Comparison of ENCODE assay signal across 12 mouse cellular contexts in the genomic region with DNA sequence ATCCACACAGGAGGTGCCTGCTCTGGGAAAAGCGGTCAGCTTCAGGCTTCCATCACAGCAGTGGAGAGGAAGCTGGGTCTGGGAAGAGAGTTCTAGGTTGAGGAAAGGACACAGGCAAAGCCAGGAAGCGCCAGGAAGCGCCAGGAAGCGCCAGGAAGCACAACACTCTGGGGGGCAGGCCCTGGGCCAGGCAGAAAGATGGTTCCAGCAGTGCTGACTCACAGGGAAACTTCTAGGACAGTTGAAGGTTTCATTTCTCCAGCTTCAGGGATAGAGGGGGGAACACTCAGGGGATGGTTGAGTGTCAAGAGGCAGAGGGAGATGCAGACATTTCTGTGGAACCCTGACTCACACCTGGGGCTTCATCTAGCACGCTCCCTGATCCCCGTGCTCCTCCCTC. TPM values are rescaled to one million over a fixed set of nuclear protein-coding genes. Genes with fewer than 3 reads are reported as not detected.
DNase-seq lines count a peak whose midpoint lies in the region; ATAC-seq and TF ChIP-seq lines count a peak whose summit lies in the region.
"Had no signal": no experiment of that assay in that cellular context is flagged by ENCODE, and none has a peak within 500 bp of the region (broad histone marks: within the 10 kb centered on the region; RNA-seq: fewer than 3 reads in every experiment).

No protein-coding gene starts in this region.

- intact Hi-C loops in heart, postnatal 25 days (cut with DNase I) = loop anchor here (2.0 to 5.0 kb wide), 2 partner anchors 32 to 33 kb away; no protein-coding TSS in a partner anchor

- H3K4me3 ChIP-seq in forebrain, embryonic 10.5 days = no peak overlapping the region
- no peak overlapping the region for H3K4me3 ChIP-seq in forebrain, embryonic 14.5 days (ENCODE audit: low read depth, low read length)
- peak overlapping the region; percentile 34 for H3K4me3 ChIP-seq in megakaryocyte, embryonic 14.5 days (replicated peaks)
- H3K4me3 ChIP-seq in stomach, postnatal 0 days (ENCODE audit: low read depth, low read length) = no peak overlapping the region
- H3K4me3 ChIP-seq: hindbrain, embryonic 13.5 days; liver, embryonic 15.5 days had no signal

- no peak overlapping the region for H3K4me2 ChIP-seq in forebrain, embryonic 14.5 days (ENCODE audit: low read length)
- no peak overlapping the region for H3K4me2 ChIP-seq in stomach, postnatal 0 days (replicated peaks; ENCODE audit: low read depth)
- H3K4me2 ChIP-seq: hindbrain, embryonic 13.5 days; liver, embryonic 15.5 days had no signal

- 85% methylated on average over 6 of the region's 6 CpGs for WGBS in forebrain, embryonic 10.5 days
- WGBS in forebrain, embryonic 14.5 days = 80% methylated on average over 6 of the region's 6 CpGs
- WGBS in stomach, postnatal 0 days = 82% methylated on average over 6 of the region's 6 CpGs

- H3K27ac ChIP-seq in forebrain, embryonic 10.5 days = peak overlapping the region; percentile 73; the same call in 1 of the 2 replicates
- no peak overlapping the region for H3K27ac ChIP-seq in forebrain, embryonic 14.5 days (ENCODE audit: low read depth, low read length)
- H3K27ac ChIP-seq in stomach, postnatal 0 days (replicated peaks) = peak overlapping the region; percentile 8; the same call in 1 of the 2 replicates
- H3K27ac ChIP-seq: hindbrain, embryonic 13.5 days; liver, embryonic 15.5 days had no signal

- TF ChIP-seq CTCF in stomach, postnatal 0 days (IDR thresholded peaks at IDR 0.05; ENCODE audit: low read depth) = no peak

- no peak for TF ChIP-seq EP300 in stomach, postnatal 0 days (optimal IDR thresholded peaks at IDR 0.05)

- H3K4me1 ChIP-seq in forebrain, embryonic 10.5 days = peaks cover 53% of the 10 kb centered on the region
- peaks cover 12% of the 10 kb centered on the region for H3K4me1 ChIP-seq in forebrain, embryonic 14.5 days (ENCODE audit: control insufficient read depth, insufficient read depth, low read length)
- H3K4me1 ChIP-seq in megakaryocyte, embryonic 14.5 days = peaks cover 81% of the 10 kb centered on the region
- peaks cover 14% of the 10 kb centered on the region for H3K4me1 ChIP-seq in stomach, postnatal 0 days (replicated peaks; ENCODE audit: control insufficient read depth, insufficient read depth)

- H3K27me3 ChIP-seq in forebrain, embryonic 10.5 days (ENCODE audit: poor library complexity, severe bottlenecking) = peaks cover 35% of the 10 kb centered on the region
- no peaks in the 10 kb centered on the region for H3K27me3 ChIP-seq in forebrain, embryonic 14.5 days (replicated peaks; ENCODE audit: control insufficient read depth, insufficient read depth, low read length)
- H3K27me3 ChIP-seq in megakaryocyte, embryonic 14.5 days (replicated peaks) = no peaks in the 10 kb centered on the region
- no peaks in the 10 kb centered on the region for H3K27me3 ChIP-seq in stomach, postnatal 0 days (ENCODE audit: control insufficient read depth, insufficient read depth, low read length)

- DNase-seq in forebrain, embryonic 10.5 days (ENCODE audit: extremely low spot score, low spot score) = no peak
- DNase-seq in forebrain, embryonic 14.5 days (ENCODE audit: low spot score) = no peak
- peak; percentile 46 for DNase-seq in heart, postnatal 25 days (ENCODE audit: low spot score)
- no peak for DNase-seq in stomach, postnatal 0 days (ENCODE audit: low spot score)
- DNase-seq in frontal cortex, postnatal 14 days (ENCODE audit: low spot score in 2 of 2) = no peak
- DNase-seq in thymus, postnatal 4 days = no peak
- DNase-seq: cerebellum, adult 8-10 months; thymus, adult 18-20 months had no signal

- H3K9ac ChIP-seq in forebrain, embryonic 14.5 days (ENCODE audit: low read length) = no peak overlapping the region
- H3K9ac ChIP-seq in stomach, postnatal 0 days (ENCODE audit: low read length) = no peak overlapping the region
- H3K9ac ChIP-seq: hindbrain, embryonic 13.5 days; liver, embryonic 15.5 days had no signal

- no peaks in the 10 kb centered on the region for H3K9me3 ChIP-seq in forebrain, embryonic 10.5 days
- no peaks in the 10 kb centered on the region for H3K9me3 ChIP-seq in forebrain, embryonic 14.5 days (replicated peaks; ENCODE audit: control insufficient read depth, low read length)
- H3K9me3 ChIP-seq in megakaryocyte, embryonic 14.5 days = no peaks in the 10 kb centered on the region
- no peaks in the 10 kb centered on the region for H3K9me3 ChIP-seq in stomach, postnatal 0 days (ENCODE audit: control insufficient read depth, low read length)
- H3K9me3 ChIP-seq: hindbrain, embryonic 13.5 days; liver, embryonic 15.5 days had no signal

- ATAC-seq in forebrain, embryonic 14.5 days = no peak
- ATAC-seq in megakaryocyte, adult 5-6 weeks (ENCODE audit: poor library complexity, severe bottlenecking) = no peak
- no peak for ATAC-seq in stomach, postnatal 0 days (ENCODE audit: low FRiP score, low TSS enrichment)

- no peaks in the 10 kb centered on the region for H3K36me3 ChIP-seq in forebrain, embryonic 10.5 days (replicated peaks)
- H3K36me3 ChIP-seq in forebrain, embryonic 14.5 days (ENCODE audit: control insufficient read depth, insufficient read depth, low read length) = no peaks in the 10 kb centered on the region
- no peaks in the 10 kb centered on the region for H3K36me3 ChIP-seq in megakaryocyte, embryonic 14.5 days (replicated peaks; ENCODE audit: low read length)
- H3K36me3 ChIP-seq in stomach, postnatal 0 days (ENCODE audit: control insufficient read depth, insufficient read depth, low read length) = no peaks in the 10 kb centered on the region
- H3K36me3 ChIP-seq: hindbrain, embryonic 13.5 days; liver, embryonic 15.5 days had no signal

RNA-seq across cellular contexts. Expression of a gene that starts 36.2 kb away (rescaled TPM):
- polyA plus RNA-seq in forebrain, embryonic 10.5 days (2016; fragmentation: Nextera tagmentation; extraction: Ambion mirVana) = 0.79 TPM in 1 of 2 replicates, not detected in the other
- 0.38 TPM in 1 of 2 replicates, not detected in the other for polyA plus RNA-seq in forebrain, embryonic 14.5 days (2014; fragmentation: Nextera tagmentation; extraction: Ambion mirVana)
- polyA plus RNA-seq in megakaryocyte, embryonic 14.5 days (2012; ENCODE audit: insufficient read depth, low replicate concordance) = 1.3 TPM in 1 of 2 replicates, not detected in the other
- not detected in 2 replicates for total RNA-seq in megakaryocyte, adult 5-6 weeks (2015)
- total RNA-seq in megakaryocyte, adult 5-6 weeks (2017) = not detected in 2 replicates
- total RNA-seq in heart, postnatal 25 days (2021) = under 1 TPM; 0.55 to 0.75 TPM
- not detected in 2 replicates for polyA plus RNA-seq in stomach, postnatal 0 days (2015; fragmentation: Nextera tagmentation; extraction: Ambion mirVana)
- polyA plus RNA-seq: hindbrain, embryonic 13.5 days; liver, embryonic 15.5 days had no signal
